Mouse (Mus musculus) cerebellum, adult 2 months (tissue): ENCODE results near the gene Rab9.

Source experiments
- CTCF ChIP-seq: fragments of 200-500 bp; IDR thresholded peaks from 2 replicates; pipeline ENCODE4 v1.5.1; 2011; ENCODE audit warnings: low read depth, mild to moderate bottlenecking, control low read depth, low read length, moderate library complexity, borderline replicate concordance; ENCODE audit not compliant: insufficient read depth
- POLR2A ChIP-seq: fragments of 200-500 bp; IDR thresholded peaks from 2 replicates; pipeline ENCODE4 v1.6.1; 2011; ENCODE audit warnings: low read length, control low read depth, borderline replicate concordance; ENCODE audit not compliant: insufficient read depth

DNA sequence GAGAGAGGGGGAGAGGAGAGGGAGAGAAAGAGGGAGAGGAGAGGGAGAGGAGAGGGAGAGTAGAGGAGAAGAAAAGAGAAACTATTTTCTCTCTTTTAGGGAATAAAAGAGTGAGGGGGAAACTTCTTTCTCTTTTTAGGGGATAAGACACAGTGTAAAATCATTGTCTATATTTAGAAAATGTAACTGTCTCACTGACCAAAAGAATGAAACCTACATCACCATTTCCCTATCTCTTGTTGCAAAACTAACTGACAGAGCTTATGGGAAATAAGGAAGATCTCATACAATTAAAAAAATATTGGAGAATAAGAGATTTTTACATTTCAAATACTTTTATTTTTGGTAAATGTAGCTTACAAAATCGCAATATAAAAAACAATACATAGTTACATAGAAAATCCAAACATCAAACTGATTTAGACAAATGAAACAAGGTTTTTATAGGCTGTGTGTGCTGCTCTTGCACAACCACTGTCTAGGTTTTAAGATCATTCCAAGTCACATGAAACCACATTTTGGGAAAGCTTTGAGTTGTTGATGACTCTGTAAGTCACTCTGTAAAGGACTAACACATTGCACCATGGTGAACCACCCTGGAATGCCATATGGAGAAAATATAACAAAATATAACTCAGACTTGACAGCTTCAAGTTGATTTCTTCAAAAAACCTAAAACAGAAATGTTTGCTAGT lies 20.0 kb upstream of the Rab9 start:
- no peak for TF ChIP-seq CTCF
- no peak for TF ChIP-seq POLR2A
